Mouse (Mus musculus): ENCODE measurements at regions not wholly inside any gene's neighbourhood (a gene's known extent, or its start where the extent isn't known, plus 50 kb on each side); places are given as distances from the start of the nearest gene placed in this dataset.

GRCm38 (mm10) chr10:93364881-93365280 lies 53.9 kb upstream of the Elk3 start:
- peak; percentile 95 for TF ChIP-seq IRF4 (IDR thresholded peaks at IDR 0.05; ENCODE audit: low read depth, low read length)
- no peak for TF ChIP-seq USF1 (IDR thresholded peaks at IDR 0.05; ENCODE audit: low read depth, low read length)
- 0 out of 2 replicates have a peak, but pooled peaks have one; percentile 24 for TF ChIP-seq SMC3 (IDR thresholded peaks at IDR 0.05; ENCODE audit: low read depth, low read length)
- peak; percentile 52 for TF ChIP-seq POLR2A (IDR thresholded peaks at IDR 0.05; ENCODE audit: low read depth, low read length)
